Mouse (Mus musculus) limb, embryonic 11.5 days (tissue): ENCODE data around the gene Ccdc182. TPM values are rescaled to one million over a fixed set of nuclear protein-coding genes. Genes with fewer than 3 reads are reported as not detected.
A peak's percentile ranks its signal among the peaks of the same experiment; 100 is the strongest.

ENCODE experiments used
- ATAC-seq: fragments of 200-750 bp; cut with Nextera tagmentation; 2 replicates; pipeline ENCODE4 v1.8.0; 2017; ENCODE audit warnings: low read depth; ENCODE audit not compliant: insufficient number of reproducible peaks, low FRiP score, low TSS enrichment
- DNase-seq: peaks from one replicate; pipeline ENCODE4 v3.0.0-alpha.2; 2015; ENCODE audit warnings: low spot score
- H3K27ac ChIP-seq: fragments of 300-500 bp; sonication (generic); replicated peaks from 2 replicates; pipeline ENCODE4 v1.5.1; 2014; ENCODE audit warnings: low read depth, mild to moderate bottlenecking, low read length
- H3K27me3 ChIP-seq: fragments of 300-500 bp; sonication (generic); 2 replicates; pipeline ENCODE4 v1.6.1; 2014; ENCODE audit warnings: mild to moderate bottlenecking, low read length, mixed read lengths; ENCODE audit not compliant: control insufficient read depth, insufficient read depth
- H3K36me3 ChIP-seq: fragments of 300-500 bp; sonication (generic); 2 replicates; pipeline ENCODE4 v1.6.1; 2014; ENCODE audit warnings: mild to moderate bottlenecking, low read length, moderate library complexity, mixed read lengths; ENCODE audit not compliant: control insufficient read depth, insufficient read depth
- H3K4me1 ChIP-seq: fragments of 300-500 bp; sonication (generic); 2 replicates; pipeline ENCODE4 v1.6.1; 2014; ENCODE audit warnings: low read length, mixed read lengths; ENCODE audit not compliant: control insufficient read depth, insufficient read depth
- H3K4me2 ChIP-seq: fragments of 300-500 bp; sonication (generic); 2 replicates; pipeline ENCODE4 v1.6.1; 2014; ENCODE audit warnings: low read depth, mild to moderate bottlenecking, moderate library complexity; ENCODE audit not compliant: severe bottlenecking
- H3K4me3 ChIP-seq: fragments of 300-500 bp; sonication (generic); 2 replicates; pipeline ENCODE4 v1.5.1; 2014; ENCODE audit warnings: low read depth, low read length
- H3K9ac ChIP-seq: fragments of 300-500 bp; sonication (generic); 2 replicates; pipeline ENCODE4 v1.6.1; 2014; ENCODE audit warnings: mild to moderate bottlenecking, low read length
- H3K9me3 ChIP-seq: fragments of 300-500 bp; sonication (generic); 2 replicates; pipeline ENCODE4 v1.6.1; 2016; ENCODE audit warnings: low read length; ENCODE audit not compliant: control insufficient read depth
- WGBS: fragments of 180-500 bp; shearing (Covaris S2); extraction: QIAGEN DNeasy Blood & Tissue Kit; methylation state at CpG from one replicate; pipeline ENCODE4 v1.1.7; 2014; 5-methylcytosine and 5-hydroxymethylcytosine counted together
- polyA plus RNA-seq: library from polyadenylated mRNA; unstranded; fragments of >200 nt; fragmentation: Nextera tagmentation; extraction: Ambion mirVana; gene quantifications from 2 replicates; pipeline ENCODE4 v1.2.1, GENCODE M21; 2014

The Ccdc182 gene
- polyA plus RNA-seq, 1 experiment from 2014 or later: 0.12 TPM

GRCm38 (mm10) chr11:88274901-88275498 lies 18.9 kb upstream of the Ccdc182 start:
- DNase-seq (peak; percentile 49), ATAC-seq (no peak; the same call in 1 of the 2 replicates)
- Histone ChIP-seq H3K4me2 (peak overlapping the region; percentile 29; the same call in 1 of the 2 replicates), H3K4me1 (peaks cover 24% of the 10 kb centered on the region), H3K27ac (peak overlapping the region; percentile 21; the same call in 1 of the 2 replicates), H3K27me3 (no peaks in the 10 kb centered on the region), H3K9ac (no peak overlapping the region), H3K4me3 (no peak overlapping the region), H3K9me3 (no peaks in the 10 kb centered on the region), H3K36me3 (no peaks in the 10 kb centered on the region)
- WGBS: 23% methylated on average over 13 of the region's 13 CpGs

- DNase-seq: peak; percentile 32
- 66% methylated on average over 6 of the region's 6 CpGs for WGBS
Observed at GRCm38 (mm10) chr11:88275949-88276348, 17.9 kb upstream of the Ccdc182 start.

DNA sequence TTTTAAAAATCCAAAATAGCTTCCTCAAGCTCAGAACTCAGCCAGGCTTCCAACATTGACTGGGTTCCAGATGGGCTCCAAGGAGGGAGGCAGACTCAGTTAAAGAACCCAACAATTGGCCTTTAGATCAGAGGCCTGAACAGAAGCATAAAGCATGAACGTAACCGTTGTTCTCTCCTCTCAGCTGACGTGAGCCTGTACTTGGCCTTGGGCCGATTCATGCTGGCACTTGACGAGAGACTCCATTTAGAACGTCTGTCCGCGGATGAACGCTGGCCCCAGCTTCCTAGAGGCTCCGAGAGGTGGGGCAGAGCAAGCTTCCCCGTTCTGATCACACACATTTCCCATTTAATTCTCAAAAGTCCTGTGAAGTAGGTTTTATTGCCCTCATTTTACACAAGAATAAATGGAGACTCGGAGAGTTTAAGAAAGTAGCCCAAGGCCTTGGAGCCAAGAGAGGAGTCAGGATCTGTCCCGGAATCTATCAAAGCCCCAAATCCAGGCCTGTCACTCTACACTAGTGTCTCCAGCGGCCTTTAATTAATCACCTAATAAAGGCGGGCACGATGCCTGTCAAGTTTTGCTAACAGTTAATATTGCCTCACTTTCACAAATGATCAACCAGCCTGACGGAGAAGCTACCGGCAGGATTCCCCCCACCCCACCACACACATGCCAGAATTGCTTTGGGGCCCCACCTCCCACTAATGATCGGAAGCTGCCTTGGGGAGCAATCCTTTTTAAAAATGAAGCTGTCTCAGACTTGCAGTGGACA lies 17.1 kb upstream of the Ccdc182 start:
- Histone ChIP-seq H3K9me3 (no peaks in the 10 kb centered on the region), H3K27me3 (no peaks in the 10 kb centered on the region), H3K9ac (no peak overlapping the region), H3K36me3 (no peaks in the 10 kb centered on the region), H3K4me2 (no peak overlapping the region), H3K4me3 (no peak overlapping the region), H3K27ac (no peak overlapping the region), H3K4me1 (peaks cover 24% of the 10 kb centered on the region)
- no peak for ATAC-seq
- DNase-seq: peak; percentile 55
- WGBS: 35% methylated on average over 19 of the region's 19 CpGs

More at GRCm38 (mm10) chr11:88275949-88276348, 17.9 kb upstream of the Ccdc182 start:
- no peak overlapping the region for H3K27ac ChIP-seq
- H3K27me3 ChIP-seq: no peaks in the 10 kb centered on the region
- no peak for ATAC-seq
- no peak overlapping the region for H3K4me3 ChIP-seq
- no peak overlapping the region for H3K4me2 ChIP-seq
- no peaks in the 10 kb centered on the region for H3K9me3 ChIP-seq
- H3K36me3 ChIP-seq: no peaks in the 10 kb centered on the region
- H3K9ac ChIP-seq: peak overlapping the region; percentile 8; the same call in 1 of the 2 replicates
- peaks cover 24% of the 10 kb centered on the region for H3K4me1 ChIP-seq

GRCm38 (mm10) chr11:88279006-88279405 lies 14.9 kb upstream of the Ccdc182 start:
- Histone ChIP-seq H3K4me3 (no peak overlapping the region), H3K27me3 (no peaks in the 10 kb centered on the region), H3K36me3 (no peaks in the 10 kb centered on the region), H3K4me1 (peaks cover 24% of the 10 kb centered on the region), H3K9me3 (no peaks in the 10 kb centered on the region), H3K4me2 (no peak overlapping the region), H3K27ac (no peak overlapping the region), H3K9ac (no peak overlapping the region)
- ATAC-seq (no peak), DNase-seq (peak; percentile 54)
- 31% methylated on average over 4 of the region's 4 CpGs for WGBS

DNA sequence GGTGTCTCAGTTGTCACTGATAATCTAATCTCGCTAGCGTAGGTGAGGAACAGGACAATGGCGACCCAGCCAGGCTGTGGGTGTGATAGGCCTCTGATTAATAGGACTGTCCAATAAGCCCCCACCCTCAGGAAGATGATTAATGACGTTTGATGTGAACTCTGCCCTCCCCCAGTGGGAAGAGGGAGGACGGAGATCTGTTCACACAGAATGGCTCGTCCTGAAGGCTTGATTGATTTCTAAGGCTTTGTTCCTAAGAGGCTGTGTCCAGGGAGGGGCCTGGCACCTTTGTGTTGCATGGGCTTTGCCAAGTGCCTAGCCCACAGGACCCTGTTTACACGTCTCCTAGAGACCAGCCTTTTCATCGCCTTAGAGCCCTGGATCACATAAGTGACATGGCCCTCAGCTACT lies 13.4 kb upstream of the Ccdc182 start:
- no peak overlapping the region for H3K9ac ChIP-seq
- ATAC-seq (no peak), DNase-seq (no peak)
- no peaks in the 10 kb centered on the region for H3K27me3 ChIP-seq
- no peak overlapping the region for H3K27ac ChIP-seq
- H3K4me3 ChIP-seq: no peak overlapping the region
- no peaks in the 10 kb centered on the region for H3K36me3 ChIP-seq
- H3K4me1 ChIP-seq: peaks cover 19% of the 10 kb centered on the region
- WGBS: 36% methylated on average over 8 of the region's 8 CpGs
- no peaks in the 10 kb centered on the region for H3K9me3 ChIP-seq
- H3K4me2 ChIP-seq: no peak overlapping the region

DNA sequence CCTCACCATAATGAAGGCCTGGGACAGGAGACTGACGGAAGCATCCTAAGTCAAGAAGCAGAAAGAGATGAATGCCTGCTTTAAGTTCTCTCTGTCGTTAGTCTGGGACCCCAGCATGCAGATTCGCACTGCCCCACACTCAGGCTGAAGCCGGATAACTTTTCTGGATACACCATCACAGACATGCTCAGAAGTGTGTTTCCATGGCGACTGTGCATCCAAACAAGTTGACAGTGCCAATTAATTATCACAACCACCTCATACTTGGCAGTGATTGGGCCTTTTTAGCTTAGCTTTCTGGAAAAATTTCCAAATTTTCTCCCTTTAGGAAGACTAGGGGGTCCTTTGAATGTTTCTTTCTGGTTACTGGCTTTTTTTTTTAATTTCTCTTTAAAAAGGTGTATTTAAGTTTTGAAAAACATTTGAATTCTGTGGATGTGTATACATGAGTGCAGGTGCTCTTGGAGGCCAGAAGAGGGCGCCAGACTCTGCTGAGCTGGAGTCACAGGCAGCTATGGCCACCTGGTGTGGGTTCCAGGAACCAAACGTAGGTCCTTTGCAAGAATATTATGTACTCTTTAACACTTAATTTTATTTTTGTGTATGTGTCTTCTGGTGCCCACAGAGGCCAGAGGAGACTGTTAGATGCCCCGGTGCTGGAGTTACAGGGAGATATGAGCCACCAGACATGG lies 12.3 kb upstream of the Ccdc182 start:
- no peak overlapping the region for H3K4me3 ChIP-seq
- H3K4me2 ChIP-seq: no peak overlapping the region
- DNase-seq (no peak), ATAC-seq (no peak)
- no peak overlapping the region for H3K9ac ChIP-seq
- H3K4me1 ChIP-seq: peaks cover 7% of the 10 kb centered on the region
- no peaks in the 10 kb centered on the region for H3K27me3 ChIP-seq
- H3K36me3 ChIP-seq: no peaks in the 10 kb centered on the region
- H3K9me3 ChIP-seq: no peaks in the 10 kb centered on the region
- no peak overlapping the region for H3K27ac ChIP-seq
- 75% methylated on average over 8 of the region's 8 CpGs for WGBS

DNA sequence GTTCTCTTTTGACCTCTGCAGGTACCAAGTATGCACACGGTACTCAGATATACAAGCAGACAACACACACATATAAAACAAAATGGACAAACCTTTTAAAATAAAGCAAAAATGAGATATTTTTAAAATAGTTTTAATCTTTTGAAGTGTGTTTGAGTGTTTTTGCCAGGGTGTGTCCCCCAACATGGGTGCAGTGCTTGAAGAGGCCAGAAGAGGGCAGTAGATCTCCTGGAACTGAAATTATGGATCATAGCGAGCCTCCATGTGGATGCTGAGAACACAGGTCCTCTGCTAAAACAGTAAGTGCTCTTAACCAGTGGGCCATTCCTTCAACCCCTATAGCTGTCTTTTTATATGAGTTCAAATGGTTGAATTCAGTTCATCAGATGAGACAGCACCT lies 11.3 kb upstream of the Ccdc182 start:
- no peaks in the 10 kb centered on the region for H3K9me3 ChIP-seq
- no peak overlapping the region for H3K9ac ChIP-seq
- no peak overlapping the region for H3K4me2 ChIP-seq
- no peak overlapping the region for H3K27ac ChIP-seq
- DNase-seq: no peak
- ATAC-seq: no peak
- H3K36me3 ChIP-seq: no peaks in the 10 kb centered on the region
- WGBS: 93% methylated on average over 2 of the region's 2 CpGs
- H3K4me3 ChIP-seq: no peak overlapping the region
- 0 out of 2 replicates have a peak, but pooled peaks cover 3% of the 10 kb centered on the region for H3K4me1 ChIP-seq
- no peaks in the 10 kb centered on the region for H3K27me3 ChIP-seq

DNA sequence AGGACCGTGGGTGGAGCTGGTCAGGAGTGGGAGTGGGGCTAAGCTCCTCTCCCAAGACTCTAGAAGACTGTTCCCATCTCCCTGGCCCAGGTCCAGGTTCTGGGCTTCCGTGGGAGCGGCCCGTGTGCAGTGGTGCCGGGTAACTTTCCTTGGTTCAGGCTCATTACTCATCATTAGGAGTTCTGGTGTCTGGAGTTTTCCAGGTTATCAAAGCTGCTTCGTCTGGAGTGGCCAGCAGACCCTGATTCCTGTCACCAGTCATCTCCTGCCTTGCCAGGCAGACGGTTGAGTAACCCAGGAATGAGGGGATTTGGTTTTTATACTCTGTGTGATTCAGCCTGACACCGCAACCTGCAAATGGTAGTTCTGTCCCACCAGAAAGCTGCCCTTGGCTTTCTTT lies 7.8 kb upstream of the Ccdc182 start:
- no peaks in the 10 kb centered on the region for H3K27me3 ChIP-seq
- WGBS: 71% methylated on average over 8 of the region's 8 CpGs
- no peak overlapping the region for H3K4me3 ChIP-seq
- H3K27ac ChIP-seq: no peak overlapping the region
- H3K4me1 ChIP-seq: 0 out of 2 replicates have a peak, but pooled peaks cover 3% of the 10 kb centered on the region
- no peak overlapping the region for H3K4me2 ChIP-seq
- no peak for ATAC-seq
- DNase-seq: no peak
- H3K36me3 ChIP-seq: no peaks in the 10 kb centered on the region
- H3K9ac ChIP-seq: no peak overlapping the region
- H3K9me3 ChIP-seq: no peaks in the 10 kb centered on the region
